Mouse (Mus musculus): Measurements from ENCODE around the gene Gpx2.

Gene Gpx2

GRCm38 (mm10) chr12:76752652-76753318, 42.6 kb downstream of the Gpx2 start:
- DNase-seq (ENCODE audit: low spot score): peak; percentile 52

- no peak for DNase-seq (ENCODE audit: low spot score)
Observed at GRCm38 (mm10) chr12:76750866-76751459, 44.4 kb downstream of the Gpx2 start.
